Mouse (Mus musculus) liver, embryonic 14.5 days (tissue): Measurements from ENCODE around the gene Clip2. TPM values are rescaled to one million over a fixed set of nuclear protein-coding genes. Genes with fewer than 3 reads are reported as not detected.

Experiments used
- ATAC-seq: fragments of 200-750 bp; cut with Nextera tagmentation; 2 replicates; pipeline ENCODE4 v1.8.0; 2017; ENCODE audit warnings: moderate number of reproducible peaks, mild to moderate bottlenecking, moderate library complexity; ENCODE audit not compliant: insufficient read depth
- DNase-seq, 3 experiments: peaks; one replicate each; pipeline ENCODE4 v3.0.0-alpha.2; 2012 to 2013; ENCODE audit warnings: low read depth in 3 of 3, low spot score in 3 of 3
- H3K27ac ChIP-seq: fragments of 300-500 bp; sonication (generic); 2 replicates; pipeline ENCODE4 v1.5.1; 2014; ENCODE audit warnings: moderate library complexity, mild to moderate bottlenecking, control low read depth, inconsistent platforms
- H3K27me3 ChIP-seq: fragments of 300-500 bp; sonication (generic); 2 replicates; pipeline ENCODE4 v1.6.1; 2014; ENCODE audit warnings: mild to moderate bottlenecking, low read length, moderate library complexity; ENCODE audit not compliant: control insufficient read depth, insufficient read depth
- H3K36me3 ChIP-seq: fragments of 300-500 bp; sonication (generic); replicated peaks from 2 replicates; pipeline ENCODE4 v1.6.1; 2014; ENCODE audit warnings: low read depth; ENCODE audit not compliant: control insufficient read depth, insufficient read depth
- H3K4me1 ChIP-seq, 2 experiments: fragments of 200-500 bp in 1 of 2; fragments of 300-500 bp in 1 of 2; sonication (generic) in 1 of 2; replicated peaks; 2 replicates each; pipeline ENCODE4 v1.6.1; 2012 to 2014; ENCODE audit warnings: antibody characterized with exemption in 1 of 2, inconsistent platforms in 1 of 2, low read length in 1 of 2; ENCODE audit not compliant: control insufficient read depth in 2 of 2, insufficient read depth in 2 of 2
- H3K4me2 ChIP-seq: fragments of 300-500 bp; sonication (generic); 2 replicates; pipeline ENCODE4 v1.6.1; 2014; ENCODE audit warnings: low read depth, mild to moderate bottlenecking, control low read depth, moderate library complexity
- H3K4me3 ChIP-seq, 2 experiments: fragments of 200-500 bp in 1 of 2; fragments of 300-500 bp in 1 of 2; sonication (generic) in 1 of 2; 2 replicates each; pipeline ENCODE4 v1.5.1; 2012 to 2014; ENCODE audit warnings: low read depth in 2 of 2, low read length in 2 of 2, mild to moderate bottlenecking in 2 of 2, control low read depth in 1 of 2, inconsistent platforms in 1 of 2, moderate library complexity in 1 of 2; ENCODE audit not compliant: insufficient read depth in 1 of 2
- H3K9ac ChIP-seq: fragments of 300-500 bp; sonication (generic); replicated peaks from 2 replicates; pipeline ENCODE4 v1.6.1; 2014; ENCODE audit warnings: mild to moderate bottlenecking, control low read depth, moderate library complexity
- H3K9me3 ChIP-seq: fragments of 300-500 bp; sonication (generic); 2 replicates; pipeline ENCODE4 v1.6.1; 2016; ENCODE audit warnings: low read length, mixed read lengths; ENCODE audit not compliant: control insufficient read depth
- CTCF ChIP-seq: IDR thresholded peaks from 2 replicates; pipeline ENCODE4 v1.5.1; 2016; ENCODE audit warnings: antibody characterized with exemption, low read depth, control low read depth
- EP300 ChIP-seq: IDR thresholded peaks from 2 replicates; pipeline ENCODE4 v1.6.1; 2016; ENCODE audit warnings: antibody characterized with exemption, low read depth
- WGBS: fragments of 180-500 bp; shearing (Covaris S2); extraction: QIAGEN DNeasy Blood & Tissue Kit; methylation state at CpG from one replicate; pipeline ENCODE4 v1.1.7; 2014; ENCODE audit not compliant: insufficient replicate concordance; 5-methylcytosine and 5-hydroxymethylcytosine counted together
- microRNA-seq: library from miRNA; unstranded; fragments of <30 nt; microRNA quantifications from one replicate; pipeline ENCODE4, GENCODE M21; 2016
- polyA plus RNA-seq, 2 experiments: library from polyadenylated mRNA; depleted of rRNA in 1 of 2; stranded (reverse) in 1 of 2; unstranded in 1 of 2; fragments of >200 nt; fragmentation: Nextera tagmentation in 1 of 2; extraction: Ambion mirVana in 1 of 2; gene quantifications; 2 replicates each; pipeline versions ENCODE4 v1.2.1 to v1.2.3; 2012 to 2014

The Clip2 gene
- polyA plus RNA-seq, 2 experiments = 0.36 to 1.8 TPM

DNA sequence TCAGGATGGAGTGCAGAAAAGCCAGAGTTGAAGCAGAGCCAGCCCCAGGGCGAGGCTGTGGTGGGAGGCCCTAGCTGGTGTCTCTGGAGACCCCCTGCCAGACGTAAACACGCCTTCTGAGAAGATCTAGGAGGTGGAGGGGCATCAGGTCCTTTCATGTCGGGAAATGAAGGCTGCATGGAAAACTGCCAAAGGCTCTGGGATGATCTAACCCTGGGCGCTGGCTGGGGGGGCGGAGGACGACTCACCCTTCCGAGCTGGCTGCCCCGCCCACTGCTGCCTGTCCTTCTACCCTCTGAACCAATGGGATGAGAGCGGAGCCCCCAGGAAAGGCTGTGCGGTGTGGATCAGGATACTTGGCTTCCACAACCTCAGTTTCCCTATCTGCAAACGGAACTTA lies 112.1 kb downstream of the Clip2 start:
- H3K36me3 ChIP-seq = no peaks in the 10 kb centered on the region
- TF ChIP-seq CTCF = no peak
- TF ChIP-seq EP300 = no peak
- no peak overlapping the region for H3K4me3 ChIP-seq
- no peak for ATAC-seq
- 0 out of 4 replicates have a peak, but pooled peaks cover 0 to 2% of the 10 kb centered on the region in 2 experiments for H3K4me1 ChIP-seq
- DNase-seq = no peak
- H3K9ac ChIP-seq = no peak overlapping the region
- H3K9me3 ChIP-seq = no peaks in the 10 kb centered on the region
- no peak overlapping the region for H3K4me2 ChIP-seq
- H3K27me3 ChIP-seq = no peaks in the 10 kb centered on the region
- H3K27ac ChIP-seq = no peak overlapping the region
- WGBS = 74% methylated on average over 12 of the region's 12 CpGs

DNA sequence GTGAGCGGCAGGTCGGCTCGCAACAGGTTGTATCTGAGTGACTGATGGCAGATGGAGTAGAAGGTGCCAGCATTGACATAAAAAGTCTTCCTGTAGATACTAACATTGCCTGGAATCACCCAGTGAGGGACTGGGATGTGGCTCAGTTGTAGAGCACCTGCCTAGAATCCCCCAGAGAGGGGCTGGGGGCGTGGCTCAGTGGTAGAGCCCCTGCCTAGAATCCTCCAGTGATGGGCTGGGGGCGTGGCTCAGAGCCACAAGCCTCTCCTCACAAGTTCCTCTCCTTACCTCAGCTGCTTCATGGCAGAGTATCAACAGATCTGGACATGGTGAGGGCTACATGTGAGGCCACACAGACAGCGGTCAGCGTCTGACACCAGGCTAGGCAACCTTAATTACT lies 112.8 kb downstream of the Clip2 start:
- no peaks in the 10 kb centered on the region for H3K36me3 ChIP-seq
- no peak for TF ChIP-seq CTCF
- no peak overlapping the region for H3K4me3 ChIP-seq
- no peak for DNase-seq
- 76% methylated on average over 7 of the region's 7 CpGs for WGBS
- H3K9me3 ChIP-seq = no peaks in the 10 kb centered on the region
- H3K27me3 ChIP-seq = no peaks in the 10 kb centered on the region
- H3K27ac ChIP-seq = no peak overlapping the region
- H3K9ac ChIP-seq = no peak overlapping the region
- H3K4me1 ChIP-seq = 0 out of 4 replicates have a peak, but pooled peaks cover 0 to 2% of the 10 kb centered on the region in 2 experiments
- ATAC-seq = no peak
- H3K4me2 ChIP-seq = no peak overlapping the region

Small RNA genes within 50 kb of the gene (microRNA-seq; reads per million reads assigned to microRNA genes)
- gene Gm26340 = not detected
- gene Mir7228 = not detected

Other genes starting within 250 kb of the Clip2 start
- 19.5 and 26.5 TPM in 2 replicates for gene Gtf2i, start 237.7 kb downstream of the Clip2 start, polyA plus RNA-seq (2012; rRNA removed)
- 26.1 and 29.8 TPM in 2 replicates for gene Gtf2i, start 237.7 kb downstream of the Clip2 start, polyA plus RNA-seq (2014; fragmentation: Nextera tagmentation; extraction: Ambion mirVana)
- gene Gtf2ird1, start 95.7 kb downstream of the Clip2 start, polyA plus RNA-seq (2012; rRNA removed) = 7.5 and 7.9 TPM in 2 replicates
- 8.4 and 9.7 TPM in 2 replicates for gene Gtf2ird1, start 95.7 kb downstream of the Clip2 start, polyA plus RNA-seq (2014; fragmentation: Nextera tagmentation; extraction: Ambion mirVana)
- not detected in 2 replicates for gene Syna, start 7.7 kb upstream of the Clip2 start, polyA plus RNA-seq (2012; rRNA removed)
- gene Syna, start 7.7 kb upstream of the Clip2 start, polyA plus RNA-seq (2014; fragmentation: Nextera tagmentation; extraction: Ambion mirVana) = not detected in 2 replicates
- 68.1 and 102 TPM in 2 replicates for gene Rfc2, start 28.9 kb upstream of the Clip2 start, polyA plus RNA-seq (2012; rRNA removed)
- 180 and 217 TPM in 2 replicates for gene Rfc2, start 28.9 kb upstream of the Clip2 start, polyA plus RNA-seq (2014; fragmentation: Nextera tagmentation; extraction: Ambion mirVana)
- gene Lat2, start 62.6 kb upstream of the Clip2 start, polyA plus RNA-seq (2012; rRNA removed) = 1.5 and 1.8 TPM in 2 replicates
- 1.3 and 1.7 TPM in 2 replicates for gene Lat2, start 62.6 kb upstream of the Clip2 start, polyA plus RNA-seq (2014; fragmentation: Nextera tagmentation; extraction: Ambion mirVana)
- gene Eif4h, start 87.1 kb upstream of the Clip2 start, polyA plus RNA-seq (2012; rRNA removed) = 91.2 and 110 TPM in 2 replicates
- gene Eif4h, start 87.1 kb upstream of the Clip2 start, polyA plus RNA-seq (2014; fragmentation: Nextera tagmentation; extraction: Ambion mirVana) = 148 and 167 TPM in 2 replicates
- 1.9 and 2.2 TPM in 2 replicates for gene Limk1, start 136.2 kb upstream of the Clip2 start, polyA plus RNA-seq (2012; rRNA removed)
- 0.89 and 0.92 TPM in 2 replicates for gene Limk1, start 136.2 kb upstream of the Clip2 start, polyA plus RNA-seq (2014; fragmentation: Nextera tagmentation; extraction: Ambion mirVana)
- 3.5 and 3.6 TPM in 2 replicates for gene Eln, start 194.9 kb upstream of the Clip2 start, polyA plus RNA-seq (2012; rRNA removed)
- gene Eln, start 194.9 kb upstream of the Clip2 start, polyA plus RNA-seq (2014; fragmentation: Nextera tagmentation; extraction: Ambion mirVana) = 1.7 and 2.1 TPM in 2 replicates